Mouse (Mus musculus) forebrain, embryonic 16.5 days (tissue): Measurements from ENCODE around the gene Nmur1. TPM values are rescaled to one million over a fixed set of nuclear protein-coding genes. Genes with fewer than 3 reads are reported as not detected.

ENCODE experiments used
- ATAC-seq: fragments of 200-750 bp; cut with Nextera tagmentation; 2 replicates; pipeline ENCODE4 v1.8.0; 2017; ENCODE audit warnings: mild to moderate bottlenecking, moderate library complexity
- H3K27ac ChIP-seq: fragments of 300-500 bp; sonication (generic); 2 replicates; pipeline ENCODE4 v1.5.1; 2014; ENCODE audit warnings: low read length, control low read depth
- H3K27me3 ChIP-seq: fragments of 300-500 bp; sonication (generic); replicated peaks from 2 replicates; pipeline ENCODE4 v1.6.1; 2014; ENCODE audit warnings: low read length; ENCODE audit not compliant: control insufficient read depth, insufficient read depth
- H3K36me3 ChIP-seq: fragments of 300-500 bp; sonication (generic); 2 replicates; pipeline ENCODE4 v1.6.1; 2014; ENCODE audit not compliant: control insufficient read depth, insufficient read depth
- H3K4me1 ChIP-seq: fragments of 300-500 bp; sonication (generic); replicated peaks from 2 replicates; pipeline ENCODE4 v1.6.1; 2014; ENCODE audit warnings: low read length; ENCODE audit not compliant: control insufficient read depth, insufficient read depth
- H3K4me2 ChIP-seq: fragments of 300-500 bp; sonication (generic); 2 replicates; pipeline ENCODE4 v1.6.1; 2014; ENCODE audit warnings: mild to moderate bottlenecking, low read length, control low read depth
- H3K4me3 ChIP-seq: fragments of 300-500 bp; sonication (generic); replicated peaks from 2 replicates; pipeline ENCODE4 v1.5.1; 2014; ENCODE audit warnings: mild to moderate bottlenecking, low read length, control low read depth
- H3K9ac ChIP-seq: fragments of 300-500 bp; sonication (generic); replicated peaks from 2 replicates; pipeline ENCODE4 v1.6.1; 2014; ENCODE audit warnings: low read depth, low read length, control low read depth
- H3K9me3 ChIP-seq: fragments of 300-500 bp; sonication (generic); 2 replicates; pipeline ENCODE4 v1.6.1; 2016; ENCODE audit warnings: low read length; ENCODE audit not compliant: control insufficient read depth
- WGBS: fragments of 180-500 bp; shearing (Covaris S2); extraction: QIAGEN DNeasy Blood & Tissue Kit; methylation state at CpG from one replicate; pipeline ENCODE4 v1.1.7; 2014; 5-methylcytosine and 5-hydroxymethylcytosine counted together
- polyA plus RNA-seq: library from polyadenylated mRNA; unstranded; fragments of >200 nt; fragmentation: Nextera tagmentation; extraction: Ambion mirVana; gene quantifications from 2 replicates; pipeline ENCODE4 v1.2.1, GENCODE M21; 2015

Gene Nmur1
- polyA plus RNA-seq, 1 experiment from 2014 or later, result not detected

GRCm38 (mm10) chr1:86435302-86435821 is 9.3 kb upstream of the Nmur1 start:
- peak overlapping the region; percentile 98 for H3K27ac ChIP-seq
- no peak overlapping the region; the same call in 1 of the 2 replicates for H3K4me3 ChIP-seq
- H3K9ac ChIP-seq, result peak overlapping the region; percentile 74
- H3K36me3 ChIP-seq, result no peaks in the 10 kb centered on the region
- 4% methylated on average over 13 of the region's 13 CpGs for whole genome bisulfite sequencing
- H3K9me3 ChIP-seq, result no peaks in the 10 kb centered on the region
- peak; percentile 32 for ATAC-seq
- H3K4me2 ChIP-seq, result peak overlapping the region; percentile 77
- no peaks in the 10 kb centered on the region for H3K27me3 ChIP-seq
- H3K4me1 ChIP-seq, result peaks cover 32% of the 10 kb centered on the region

GRCm38 (mm10) chr1:86434439-86435201 is 8.6 kb upstream of the Nmur1 start:
- peak overlapping the region; percentile 74 for H3K9ac ChIP-seq
- no peaks in the 10 kb centered on the region for H3K9me3 ChIP-seq
- H3K4me2 ChIP-seq, result peak overlapping the region; percentile 77
- 1% methylated on average over 45 of the region's 46 CpGs for WGBS
- ATAC-seq, result peak; percentile 89
- H3K27me3 ChIP-seq, result no peaks in the 10 kb centered on the region
- no peaks in the 10 kb centered on the region for H3K36me3 ChIP-seq
- peak overlapping the region; percentile 98 for H3K27ac ChIP-seq
- peaks cover 24% of the 10 kb centered on the region for H3K4me1 ChIP-seq
- peak overlapping the region; percentile 47 for H3K4me3 ChIP-seq

- Histone ChIP-seq H3K27ac (peak overlapping the region; percentile 98), H3K36me3 (no peaks in the 10 kb centered on the region), H3K4me1 (peaks cover 22% of the 10 kb centered on the region), H3K4me2 (peak overlapping the region; percentile 77), H3K9ac (peak overlapping the region; percentile 74), H3K4me3 (peak overlapping the region; percentile 47), H3K9me3 (no peaks in the 10 kb centered on the region), H3K27me3 (no peaks in the 10 kb centered on the region)
- under 1% methylated on average over 12 of the region's 12 CpGs for WGBS
- ATAC-seq, result peak; percentile 61
These were observed 8.0 kb upstream of the Nmur1 start for GRCm38 (mm10) chr1:86434001-86434400.

- Histone ChIP-seq H3K9me3 (no peaks in the 10 kb centered on the region), H3K36me3 (no peaks in the 10 kb centered on the region), H3K27ac (no peak overlapping the region; the same call in 1 of the 2 replicates), H3K27me3 (no peaks in the 10 kb centered on the region), H3K4me1 (peaks cover 22% of the 10 kb centered on the region), H3K4me3 (no peak overlapping the region), H3K4me2 (no peak overlapping the region), H3K9ac (no peak overlapping the region)
- WGBS, result 78% methylated on average over 7 of the region's 7 CpGs
- no peak for ATAC-seq
These were observed 7.3 kb upstream of the Nmur1 start for GRCm38 (mm10) chr1:86433359-86433758.

GRCm38 (mm10) chr1:86432778-86433177 is 6.8 kb upstream of the Nmur1 start:
- no peak overlapping the region for H3K9ac ChIP-seq
- H3K27ac ChIP-seq, result no peak overlapping the region
- no peak overlapping the region for H3K4me2 ChIP-seq
- 92% methylated on average over 4 of the region's 4 CpGs for WGBS
- ATAC-seq, result no peak
- H3K36me3 ChIP-seq, result no peaks in the 10 kb centered on the region
- no peaks in the 10 kb centered on the region for H3K9me3 ChIP-seq
- H3K4me3 ChIP-seq, result no peak overlapping the region
- H3K4me1 ChIP-seq, result peaks cover 22% of the 10 kb centered on the region
- no peaks in the 10 kb centered on the region for H3K27me3 ChIP-seq

GRCm38 (mm10) chr1:86430056-86430455 is 4.0 kb upstream of the Nmur1 start:
- Histone ChIP-seq H3K27me3 (no peaks in the 10 kb centered on the region), H3K36me3 (no peaks in the 10 kb centered on the region), H3K9me3 (no peaks in the 10 kb centered on the region), H3K4me1 (peaks cover 13% of the 10 kb centered on the region), H3K9ac (no peak overlapping the region), H3K27ac (no peak overlapping the region), H3K4me3 (no peak overlapping the region), H3K4me2 (no peak overlapping the region)
- no peak for ATAC-seq
- WGBS, result 49% methylated on average over 2 of the region's 2 CpGs

- no peak overlapping the region; the same call in 1 of the 2 replicates for H3K9ac ChIP-seq
- ATAC-seq, result peak; percentile 49
- no peaks in the 10 kb centered on the region for H3K27me3 ChIP-seq
- H3K4me1 ChIP-seq, result peaks cover 8% of the 10 kb centered on the region
- H3K36me3 ChIP-seq, result no peaks in the 10 kb centered on the region
- no peaks in the 10 kb centered on the region for H3K9me3 ChIP-seq
- 15% methylated on average over 11 of the region's 11 CpGs for WGBS
- no peak overlapping the region for H3K4me3 ChIP-seq
- no peak overlapping the region for H3K4me2 ChIP-seq
- no peak overlapping the region; the same call in 1 of the 2 replicates for H3K27ac ChIP-seq
These were observed 1.0 kb downstream of the Nmur1 start for GRCm38 (mm10) chr1:86424835-86425547.

- H3K36me3 ChIP-seq, result no peaks in the 10 kb centered on the region
- no peak overlapping the region for H3K9ac ChIP-seq
- no peak overlapping the region for H3K27ac ChIP-seq
- peaks cover 8% of the 10 kb centered on the region for H3K4me1 ChIP-seq
- no peak for ATAC-seq
- WGBS, result 62% methylated on average over 1 of the region's 1 CpGs
- no peaks in the 10 kb centered on the region for H3K27me3 ChIP-seq
- H3K4me3 ChIP-seq, result no peak overlapping the region
- no peaks in the 10 kb centered on the region for H3K9me3 ChIP-seq
- H3K4me2 ChIP-seq, result no peak overlapping the region
These were observed 1.7 kb downstream of the Nmur1 start for GRCm38 (mm10) chr1:86424336-86424735.

- Histone ChIP-seq H3K4me3 (no peak overlapping the region), H3K27ac (no peak overlapping the region), H3K4me1 (peaks cover 8% of the 10 kb centered on the region), H3K4me2 (no peak overlapping the region), H3K27me3 (no peaks in the 10 kb centered on the region), H3K9ac (no peak overlapping the region), H3K36me3 (no peaks in the 10 kb centered on the region), H3K9me3 (no peaks in the 10 kb centered on the region)
- 65% methylated on average over 5 of the region's 5 CpGs for WGBS
- ATAC-seq, result no peak
These were observed 2.1 kb downstream of the Nmur1 start for GRCm38 (mm10) chr1:86423879-86424278.
